Mouse (Mus musculus): Measurements from ENCODE around the gene Glrx5. TPM values are rescaled to one million over a fixed set of nuclear protein-coding genes. Genes with fewer than 3 reads are reported as not detected.

The Glrx5 gene
- 227 and 282 TPM in 2 replicates for total RNA-seq (2014; fragmentation: Nextera tagmentation)
- total RNA-seq (2017), result 97.4 and 97.9 TPM in 2 replicates
- 320 and 368 TPM in 2 replicates for polyA plus RNA-seq (2012)

- Histone ChIP-seq H3K36me3 (replicated peaks) (peaks cover 68% of the 10 kb centered on the region), H3K27me3 (ENCODE audit: insufficient read depth, low read length) (no peaks in the 10 kb centered on the region), H3K9me3 (replicated peaks) (no peaks in the 10 kb centered on the region), H3K4me3 (ENCODE audit: low read depth, low read length) (peak within 1 kb of the TSS; percentile 83), H3K4me1 (ENCODE audit: insufficient read depth, low read depth, low read length) (peaks cover 73% of the 10 kb centered on the region)
- TF ChIP-seq TAL1 (conservative IDR thresholded peaks at IDR 0.05; ENCODE audit: low read depth, low read length) (no peak), GATA2 (IDR thresholded peaks at IDR 0.05; ENCODE audit: borderline replicate concordance, low read depth, low read length) (no peak), CTCF (IDR thresholded peaks at IDR 0.05; ENCODE audit: low read depth, low read length) (no peak), GATA1 (IDR thresholded peaks at IDR 0.05; ENCODE audit: borderline replicate concordance, low read length) (no peak), POLR2AphosphoS5 (IDR thresholded peaks at IDR 0.05; ENCODE audit: insufficient replicate concordance, low read depth, low read length) (no peak)
- ATAC-seq (ENCODE audit: extremely low read depth, insufficient number of reproducible peaks, low FRiP score, poor library complexity, severe bottlenecking), result peak; percentile 72
- peak; percentile 100 for DNase-seq (ENCODE audit: low spot score)
Observed at GRCm38 (mm10) chr12:105032147-105032831, at the start of gene Glrx5. Gene Glrx5 (plus strand): TSS chr12:105032688.

- Histone ChIP-seq H3K4me1 (ENCODE audit: insufficient read depth, low read depth, low read length) (peaks cover 52% of the 10 kb centered on the region), H3K9me3 (replicated peaks) (0 out of 2 replicates have a peak, but pooled peaks cover 4% of the 10 kb centered on the region), H3K36me3 (replicated peaks) (peaks cover 91% of the 10 kb centered on the region), H3K27me3 (ENCODE audit: insufficient read depth, low read length) (no peaks in the 10 kb centered on the region), H3K4me3 (ENCODE audit: low read depth, low read length) (no peak overlapping the region)
- DNase-seq (ENCODE audit: low spot score) (no peak), ATAC-seq (ENCODE audit: extremely low read depth, insufficient number of reproducible peaks, low FRiP score, poor library complexity, severe bottlenecking) (no peak)
- no peak for TF ChIP-seq GATA2 (IDR thresholded peaks at IDR 0.05; ENCODE audit: borderline replicate concordance, low read depth, low read length)
- TF ChIP-seq GATA1 (IDR thresholded peaks at IDR 0.05; ENCODE audit: borderline replicate concordance, low read length), result no peak
- no peak for TF ChIP-seq POLR2AphosphoS5 (IDR thresholded peaks at IDR 0.05; ENCODE audit: insufficient replicate concordance, low read depth, low read length)
- TF ChIP-seq TAL1 (conservative IDR thresholded peaks at IDR 0.05; ENCODE audit: low read depth, low read length), result no peak
- no peak for TF ChIP-seq CTCF (IDR thresholded peaks at IDR 0.05; ENCODE audit: low read depth, low read length)
Observed at GRCm38 (mm10) chr12:104983476-104983875, 49.0 kb upstream of the Glrx5 start.

- peaks cover 89% of the 10 kb centered on the region for H3K36me3 ChIP-seq (replicated peaks)
- no peaks in the 10 kb centered on the region for H3K27me3 ChIP-seq (ENCODE audit: insufficient read depth, low read length)
- 0 out of 2 replicates have a peak, but pooled peaks cover 2% of the 10 kb centered on the region for H3K9me3 ChIP-seq (replicated peaks)
- no peak for TF ChIP-seq TAL1 (conservative IDR thresholded peaks at IDR 0.05; ENCODE audit: low read depth, low read length)
- 0 out of 2 replicates have a peak, but pooled peaks have one; percentile 24 for TF ChIP-seq CTCF (IDR thresholded peaks at IDR 0.05; ENCODE audit: low read depth, low read length)
- no peak for TF ChIP-seq GATA1 (IDR thresholded peaks at IDR 0.05; ENCODE audit: borderline replicate concordance, low read length)
- ATAC-seq (ENCODE audit: extremely low read depth, insufficient number of reproducible peaks, low FRiP score, poor library complexity, severe bottlenecking) (no peak), DNase-seq (ENCODE audit: low spot score) (no peak)
- peaks cover 61% of the 10 kb centered on the region for H3K4me1 ChIP-seq (ENCODE audit: insufficient read depth, low read depth, low read length)
- no peak overlapping the region for H3K4me3 ChIP-seq (ENCODE audit: low read depth, low read length)
Observed at GRCm38 (mm10) chr12:104985088-104985487, 47.4 kb upstream of the Glrx5 start.

GRCm38 (mm10) chr12:104986001-104986400, 46.5 kb upstream of the Glrx5 start:
- ATAC-seq (ENCODE audit: extremely low read depth, insufficient number of reproducible peaks, low FRiP score, poor library complexity, severe bottlenecking), result no peak
- Histone ChIP-seq H3K4me3 (ENCODE audit: low read depth, low read length) (no peak overlapping the region), H3K9me3 (replicated peaks) (0 out of 2 replicates have a peak, but pooled peaks cover 2% of the 10 kb centered on the region), H3K4me1 (ENCODE audit: insufficient read depth, low read depth, low read length) (peaks cover 70% of the 10 kb centered on the region), H3K36me3 (replicated peaks) (peaks cover 96% of the 10 kb centered on the region), H3K27me3 (ENCODE audit: insufficient read depth, low read length) (no peaks in the 10 kb centered on the region)
- DNase-seq (ENCODE audit: low spot score), result no peak
- no peak for TF ChIP-seq GATA1 (IDR thresholded peaks at IDR 0.05; ENCODE audit: borderline replicate concordance, low read length)

GRCm38 (mm10) chr12:104986781-104987180, 45.7 kb upstream of the Glrx5 start:
- Histone ChIP-seq H3K4me3 (ENCODE audit: low read depth, low read length) (no peak overlapping the region), H3K9me3 (replicated peaks) (0 out of 2 replicates have a peak, but pooled peaks cover 2% of the 10 kb centered on the region), H3K27me3 (ENCODE audit: insufficient read depth, low read length) (no peaks in the 10 kb centered on the region), H3K36me3 (replicated peaks) (peaks cover 92% of the 10 kb centered on the region), H3K4me1 (ENCODE audit: insufficient read depth, low read depth, low read length) (peaks cover 72% of the 10 kb centered on the region)
- no peak for TF ChIP-seq GATA1 (IDR thresholded peaks at IDR 0.05; ENCODE audit: borderline replicate concordance, low read length)
- TF ChIP-seq TAL1 (conservative IDR thresholded peaks at IDR 0.05; ENCODE audit: low read depth, low read length), result no peak
- TF ChIP-seq POLR2AphosphoS5 (IDR thresholded peaks at IDR 0.05; ENCODE audit: insufficient replicate concordance, low read depth, low read length), result no peak
- TF ChIP-seq GATA2 (IDR thresholded peaks at IDR 0.05; ENCODE audit: borderline replicate concordance, low read depth, low read length), result no peak
- no peak for TF ChIP-seq CTCF (IDR thresholded peaks at IDR 0.05; ENCODE audit: low read depth, low read length)
- DNase-seq (ENCODE audit: low spot score) (no peak), ATAC-seq (ENCODE audit: extremely low read depth, insufficient number of reproducible peaks, low FRiP score, poor library complexity, severe bottlenecking) (no peak)

- ATAC-seq (ENCODE audit: extremely low read depth, insufficient number of reproducible peaks, low FRiP score, poor library complexity, severe bottlenecking), result no peak
- Histone ChIP-seq H3K9me3 (replicated peaks) (no peaks in the 10 kb centered on the region), H3K4me3 (ENCODE audit: low read depth, low read length) (no peak overlapping the region), H3K36me3 (replicated peaks) (peaks cover 93% of the 10 kb centered on the region), H3K4me1 (ENCODE audit: insufficient read depth, low read depth, low read length) (peaks cover 81% of the 10 kb centered on the region), H3K27me3 (ENCODE audit: insufficient read depth, low read length) (no peaks in the 10 kb centered on the region)
- TF ChIP-seq TAL1 (conservative IDR thresholded peaks at IDR 0.05; ENCODE audit: low read depth, low read length), result no peak
- no peak for TF ChIP-seq CTCF (IDR thresholded peaks at IDR 0.05; ENCODE audit: low read depth, low read length)
- DNase-seq (ENCODE audit: low spot score), result no peak
Observed at GRCm38 (mm10) chr12:104987936-104988335, 44.6 kb upstream of the Glrx5 start.

Measured in G1E (cell line).